Mouse (Mus musculus): Measurements from ENCODE around the gene Hes1.
A peak's percentile ranks its signal among the peaks of the same experiment; 100 is the strongest.

The Hes1 gene

GRCm38 (mm10) chr16:30032326-30032904 is 31.8 kb upstream of the Hes1 start:
- Histone ChIP-seq H3K27me3 (ENCODE audit: insufficient read depth, low read length) (peaks cover 27% of the 10 kb centered on the region), H3K4me3 (replicated peaks; ENCODE audit: low read length) (no peak overlapping the region), H3K36me3 (ENCODE audit: insufficient read depth, low read length) (no peaks in the 10 kb centered on the region), H3K4me1 (replicated peaks; ENCODE audit: low read depth, low read length) (peaks cover 33% of the 10 kb centered on the region), H3K9me3 (ENCODE audit: low read length) (no peaks in the 10 kb centered on the region)
- no peak for TF ChIP-seq CTCF (conservative IDR thresholded peaks at IDR 0.05; ENCODE audit: low read length)
- TF ChIP-seq POU5F1 (IDR thresholded peaks at IDR 0.05; ENCODE audit: borderline replicate concordance, low read length) = no peak
- TF ChIP-seq NANOG (IDR thresholded peaks at IDR 0.05; ENCODE audit: borderline replicate concordance, low read length) = no peak

- TF ChIP-seq NANOG (IDR thresholded peaks at IDR 0.05; ENCODE audit: borderline replicate concordance, low read length) (no peak), POU5F1 (IDR thresholded peaks at IDR 0.05; ENCODE audit: borderline replicate concordance, low read length) (no peak), CTCF (conservative IDR thresholded peaks at IDR 0.05; ENCODE audit: low read length) (no peak)
- Histone ChIP-seq H3K4me3 (replicated peaks; ENCODE audit: low read length) (no peak overlapping the region), H3K36me3 (ENCODE audit: insufficient read depth, low read length) (no peaks in the 10 kb centered on the region), H3K9me3 (ENCODE audit: low read length) (no peaks in the 10 kb centered on the region), H3K4me1 (replicated peaks; ENCODE audit: low read depth, low read length) (peaks cover 43% of the 10 kb centered on the region), H3K27me3 (ENCODE audit: insufficient read depth, low read length) (peaks cover 34% of the 10 kb centered on the region)
These were observed 30.8 kb upstream of the Hes1 start for GRCm38 (mm10) chr16:30033390-30033789.

GRCm38 (mm10) chr16:30034001-30034400 is 30.2 kb upstream of the Hes1 start:
- no peaks in the 10 kb centered on the region for H3K9me3 ChIP-seq (ENCODE audit: low read length)
- no peaks in the 10 kb centered on the region for H3K36me3 ChIP-seq (ENCODE audit: insufficient read depth, low read length)
- H3K4me3 ChIP-seq (replicated peaks; ENCODE audit: low read length) = peak overlapping the region; percentile 26; the same call in 1 of the 2 replicates
- peaks cover 36% of the 10 kb centered on the region for H3K27me3 ChIP-seq (ENCODE audit: insufficient read depth, low read length)
- H3K4me1 ChIP-seq (replicated peaks; ENCODE audit: low read depth, low read length) = peaks cover 49% of the 10 kb centered on the region
- no peak for TF ChIP-seq CTCF (conservative IDR thresholded peaks at IDR 0.05; ENCODE audit: low read length)
- TF ChIP-seq POU5F1 (IDR thresholded peaks at IDR 0.05; ENCODE audit: borderline replicate concordance, low read length) = no peak
- TF ChIP-seq NANOG (IDR thresholded peaks at IDR 0.05; ENCODE audit: borderline replicate concordance, low read length) = no peak

- Histone ChIP-seq H3K4me1 (replicated peaks; ENCODE audit: low read depth, low read length) (peaks cover 53% of the 10 kb centered on the region), H3K4me3 (replicated peaks; ENCODE audit: low read length) (peak overlapping the region; percentile 26; the same call in 1 of the 2 replicates), H3K36me3 (ENCODE audit: insufficient read depth, low read length) (no peaks in the 10 kb centered on the region), H3K9me3 (ENCODE audit: low read length) (no peaks in the 10 kb centered on the region), H3K27me3 (ENCODE audit: insufficient read depth, low read length) (peaks cover 36% of the 10 kb centered on the region)
- TF ChIP-seq POU5F1 (IDR thresholded peaks at IDR 0.05; ENCODE audit: borderline replicate concordance, low read length) = no peak
- TF ChIP-seq CTCF (conservative IDR thresholded peaks at IDR 0.05; ENCODE audit: low read length) = no peak
- TF ChIP-seq NANOG (IDR thresholded peaks at IDR 0.05; ENCODE audit: borderline replicate concordance, low read length) = no peak
These were observed 29.7 kb upstream of the Hes1 start for GRCm38 (mm10) chr16:30034521-30034920.

GRCm38 (mm10) chr16:30034979-30035440 is 29.2 kb upstream of the Hes1 start:
- H3K4me1 ChIP-seq (replicated peaks; ENCODE audit: low read depth, low read length) = peaks cover 54% of the 10 kb centered on the region
- H3K4me3 ChIP-seq (replicated peaks; ENCODE audit: low read length) = no peak overlapping the region
- H3K9me3 ChIP-seq (ENCODE audit: low read length) = no peaks in the 10 kb centered on the region
- no peak for TF ChIP-seq NANOG (IDR thresholded peaks at IDR 0.05; ENCODE audit: borderline replicate concordance, low read length)
- TF ChIP-seq POU5F1 (IDR thresholded peaks at IDR 0.05; ENCODE audit: borderline replicate concordance, low read length) = no peak
- TF ChIP-seq CTCF (conservative IDR thresholded peaks at IDR 0.05; ENCODE audit: low read length) = no peak
- no peaks in the 10 kb centered on the region for H3K36me3 ChIP-seq (ENCODE audit: insufficient read depth, low read length)
- H3K27me3 ChIP-seq (ENCODE audit: insufficient read depth, low read length) = peaks cover 36% of the 10 kb centered on the region

GRCm38 (mm10) chr16:30036104-30036503 is 28.1 kb upstream of the Hes1 start:
- Histone ChIP-seq H3K36me3 (ENCODE audit: insufficient read depth, low read length) (no peaks in the 10 kb centered on the region), H3K4me3 (replicated peaks; ENCODE audit: low read length) (no peak overlapping the region), H3K4me1 (replicated peaks; ENCODE audit: low read depth, low read length) (peaks cover 61% of the 10 kb centered on the region), H3K9me3 (ENCODE audit: low read length) (no peaks in the 10 kb centered on the region), H3K27me3 (ENCODE audit: insufficient read depth, low read length) (peaks cover 36% of the 10 kb centered on the region)
- TF ChIP-seq NANOG (IDR thresholded peaks at IDR 0.05; ENCODE audit: borderline replicate concordance, low read length) (no peak), POU5F1 (IDR thresholded peaks at IDR 0.05; ENCODE audit: borderline replicate concordance, low read length) (no peak), CTCF (conservative IDR thresholded peaks at IDR 0.05; ENCODE audit: low read length) (no peak)

GRCm38 (mm10) chr16:30038663-30039593 is 25.3 kb upstream of the Hes1 start:
- Histone ChIP-seq H3K36me3 (ENCODE audit: insufficient read depth, low read length) (no peaks in the 10 kb centered on the region), H3K4me1 (replicated peaks; ENCODE audit: low read depth, low read length) (peaks cover 55% of the 10 kb centered on the region), H3K9me3 (ENCODE audit: low read length) (no peaks in the 10 kb centered on the region), H3K27me3 (ENCODE audit: insufficient read depth, low read length) (peaks cover 22% of the 10 kb centered on the region; the same call in 1 of the 2 replicates), H3K4me3 (replicated peaks; ENCODE audit: low read length) (peak overlapping the region; percentile 24)
- TF ChIP-seq POU5F1 (IDR thresholded peaks at IDR 0.05; ENCODE audit: borderline replicate concordance, low read length) (no peak), CTCF (conservative IDR thresholded peaks at IDR 0.05; ENCODE audit: low read length) (no peak), NANOG (IDR thresholded peaks at IDR 0.05; ENCODE audit: borderline replicate concordance, low read length) (no peak)

- H3K9me3 ChIP-seq (ENCODE audit: low read length) = no peaks in the 10 kb centered on the region
- TF ChIP-seq POU5F1 (IDR thresholded peaks at IDR 0.05; ENCODE audit: borderline replicate concordance, low read length) (no peak), CTCF (conservative IDR thresholded peaks at IDR 0.05; ENCODE audit: low read length) (no peak), NANOG (IDR thresholded peaks at IDR 0.05; ENCODE audit: borderline replicate concordance, low read length) (no peak)
These were observed 24.3 kb upstream of the Hes1 start for GRCm38 (mm10) chr16:30039841-30040240.

More at GRCm38 (mm10) chr16:30039841-30040240, 24.3 kb upstream of the Hes1 start:
- H3K4me1 ChIP-seq (replicated peaks; ENCODE audit: low read depth, low read length) = peaks cover 51% of the 10 kb centered on the region
- peak overlapping the region; percentile 24; the same call in 1 of the 2 replicates for H3K4me3 ChIP-seq (replicated peaks; ENCODE audit: low read length)
- H3K36me3 ChIP-seq (ENCODE audit: insufficient read depth, low read length) = no peaks in the 10 kb centered on the region
- H3K27me3 ChIP-seq (ENCODE audit: insufficient read depth, low read length) = peaks cover 20% of the 10 kb centered on the region; the same call in 1 of the 2 replicates
